Mouse (Mus musculus) frontal cortex, adult 2 months (tissue): Measurements from ENCODE around the gene A330070K13Rik. TPM values are rescaled to one million over a fixed set of nuclear protein-coding genes. Genes with fewer than 3 reads are reported as not detected.

Experiments used
- DNase-seq, 2 experiments: peaks; one replicate each; pipeline ENCODE4 v3.0.0; 2022; ENCODE audit warnings: low spot score in 1 of 2; ENCODE audit errors: extremely low spot score in 1 of 2
- polyA plus RNA-seq: library from polyadenylated mRNA; depleted of rRNA; stranded (reverse); fragments of >200 nt; gene quantifications from 2 replicates; pipeline ENCODE4 v1.2.3, GENCODE M21; 2012; rRNA removed

A330070K13Rik gene
- polyA plus RNA-seq, 1 experiment, result 0.56 TPM

- no peak for DNase-seq
Observed at GRCm38 (mm10) chr5:130331206-130331605, 53.2 kb downstream of the A330070K13Rik start.

- DNase-seq, result no peak
Observed at GRCm38 (mm10) chr5:130330801-130331200, 53.6 kb downstream of the A330070K13Rik start.

GRCm38 (mm10) chr5:130329889-130330288 is 54.5 kb downstream of the A330070K13Rik start:
- DNase-seq, result no peak

Other genes with a start within 250 kb of the A330070K13Rik start
- 8.4 and 10.7 TPM in 2 replicates for gene Kctd7, start 239.8 kb downstream of the A330070K13Rik start, polyA plus RNA-seq
- gene Rabgef1, start 212.8 kb downstream of the A330070K13Rik start, polyA plus RNA-seq, result 36.0 and 43.2 TPM in 2 replicates
- gene Tmem248, start 167.6 kb downstream of the A330070K13Rik start, polyA plus RNA-seq, result 31.2 and 32.7 TPM in 2 replicates
- gene Sbds, start 129.1 kb downstream of the A330070K13Rik start, polyA plus RNA-seq, result 85.8 and 93.8 TPM in 2 replicates
- 14.4 and 15.1 TPM in 2 replicates for gene Tyw1, start 129.0 kb downstream of the A330070K13Rik start, polyA plus RNA-seq
- gene Caln1, start 15.2 kb downstream of the A330070K13Rik start, polyA plus RNA-seq, result 25.1 and 35.6 TPM in 2 replicates